Mouse (Mus musculus) brown adipose tissue, adult 24 weeks (tissue): ENCODE measurements around the gene Camta1. TPM values are rescaled to one million over a fixed set of nuclear protein-coding genes. Genes with fewer than 3 reads are reported as not detected.

Experiments used
- H3K27ac ChIP-seq: fragments of 200-500 bp; replicated peaks from 2 replicates; pipeline ENCODE4 v1.5.1; 2012; ENCODE audit warnings: low read depth, mild to moderate bottlenecking, low read length
- H3K4me1 ChIP-seq: fragments of 200-500 bp; 2 replicates; pipeline ENCODE4 v1.6.1; 2012; ENCODE audit warnings: low read length, mixed read lengths; ENCODE audit not compliant: control insufficient read depth, insufficient read depth, insufficient read length
- H3K4me3 ChIP-seq: fragments of 200-500 bp; 2 replicates; pipeline ENCODE4 v1.5.1; 2012; ENCODE audit warnings: low read depth, mild to moderate bottlenecking, low read length, moderate library complexity; ENCODE audit not compliant: insufficient read depth
- polyA plus RNA-seq: library from polyadenylated mRNA; stranded (reverse); fragments of >200 nt; gene quantifications from 2 replicates; pipeline ENCODE4 v1.2.4, GENCODE M21; 2012; ENCODE audit not compliant: missing spikeins, insufficient read depth, insufficient read length

Gene Camta1
- polyA plus RNA-seq, 1 experiment: 56.8 TPM

GRCm38 (mm10) chr4:151454611-151455010 lies 407.1 kb downstream of the Camta1 start:
- Histone ChIP-seq H3K4me1 (no peaks in the 10 kb centered on the region), H3K4me3 (no peak overlapping the region), H3K27ac (no peak overlapping the region)

- Histone ChIP-seq H3K4me1 (no peaks in the 10 kb centered on the region), H3K4me3 (no peak overlapping the region)
Measured at GRCm38 (mm10) chr4:151454065-151454464, 407.6 kb downstream of the Camta1 start.

GRCm38 (mm10) chr4:151451885-151452284 lies 409.8 kb downstream of the Camta1 start:
- H3K4me1 ChIP-seq: no peaks in the 10 kb centered on the region
- H3K4me3 ChIP-seq: no peak overlapping the region
- H3K27ac ChIP-seq: no peak overlapping the region

More at GRCm38 (mm10) chr4:151454065-151454464, 407.6 kb downstream of the Camta1 start:
- H3K27ac ChIP-seq: no peak overlapping the region

GRCm38 (mm10) chr4:151449981-151450380 lies 411.7 kb downstream of the Camta1 start:
- H3K27ac ChIP-seq: no peak overlapping the region
- H3K4me1 ChIP-seq: no peaks in the 10 kb centered on the region
- no peak overlapping the region for H3K4me3 ChIP-seq

GRCm38 (mm10) chr4:151448341-151448740 lies 413.3 kb downstream of the Camta1 start:
- H3K4me3 ChIP-seq: no peak overlapping the region
- no peak overlapping the region for H3K27ac ChIP-seq
- H3K4me1 ChIP-seq: no peaks in the 10 kb centered on the region

GRCm38 (mm10) chr4:151444665-151445064 lies 417.0 kb downstream of the Camta1 start:
- Histone ChIP-seq H3K4me1 (no peaks in the 10 kb centered on the region; the same call in 1 of the 2 replicates), H3K4me3 (no peak overlapping the region), H3K27ac (no peak overlapping the region)

GRCm38 (mm10) chr4:151438561-151438960 lies 423.1 kb downstream of the Camta1 start:
- no peak overlapping the region for H3K27ac ChIP-seq
- H3K4me3 ChIP-seq: no peak overlapping the region
- H3K4me1 ChIP-seq: no peaks in the 10 kb centered on the region; the same call in 1 of the 2 replicates

GRCm38 (mm10) chr4:151437859-151438258 lies 423.8 kb downstream of the Camta1 start:
- Histone ChIP-seq H3K4me1 (no peaks in the 10 kb centered on the region; the same call in 1 of the 2 replicates), H3K4me3 (no peak overlapping the region), H3K27ac (no peak overlapping the region)

GRCm38 (mm10) chr4:151425133-151425532 lies 436.5 kb downstream of the Camta1 start:
- Histone ChIP-seq H3K27ac (no peak overlapping the region), H3K4me1 (no peaks in the 10 kb centered on the region)

GRCm38 (mm10) chr4:151422922-151423321 lies 438.8 kb downstream of the Camta1 start:
- H3K4me3 ChIP-seq: no peak overlapping the region
- no peaks in the 10 kb centered on the region for H3K4me1 ChIP-seq
- no peak overlapping the region for H3K27ac ChIP-seq

More at GRCm38 (mm10) chr4:151425133-151425532, 436.5 kb downstream of the Camta1 start:
- no peak overlapping the region for H3K4me3 ChIP-seq

- Histone ChIP-seq H3K4me1 (no peaks in the 10 kb centered on the region), H3K27ac (no peak overlapping the region), H3K4me3 (no peak overlapping the region)
Measured at GRCm38 (mm10) chr4:151422361-151422760, 439.3 kb downstream of the Camta1 start.

- Histone ChIP-seq H3K4me1 (no peaks in the 10 kb centered on the region), H3K4me3 (no peak overlapping the region), H3K27ac (no peak overlapping the region)
Measured at GRCm38 (mm10) chr4:151418344-151418875, 443.3 kb downstream of the Camta1 start.

GRCm38 (mm10) chr4:151415812-151416211 lies 445.9 kb downstream of the Camta1 start:
- H3K4me1 ChIP-seq: no peaks in the 10 kb centered on the region
- no peak overlapping the region for H3K27ac ChIP-seq
- no peak overlapping the region for H3K4me3 ChIP-seq

- no peak overlapping the region for H3K4me3 ChIP-seq
- no peaks in the 10 kb centered on the region for H3K4me1 ChIP-seq
- H3K27ac ChIP-seq: no peak overlapping the region
Measured at GRCm38 (mm10) chr4:151415376-151415775, 446.3 kb downstream of the Camta1 start.

GRCm38 (mm10) chr4:151414952-151415351 lies 446.7 kb downstream of the Camta1 start:
- Histone ChIP-seq H3K4me3 (no peak overlapping the region), H3K4me1 (no peaks in the 10 kb centered on the region), H3K27ac (no peak overlapping the region)

GRCm38 (mm10) chr4:151411641-151412061 lies 450.0 kb downstream of the Camta1 start:
- H3K4me1 ChIP-seq: no peaks in the 10 kb centered on the region
- H3K27ac ChIP-seq: no peak overlapping the region

More at GRCm38 (mm10) chr4:151411641-151412061, 450.0 kb downstream of the Camta1 start:
- H3K4me3 ChIP-seq: no peak overlapping the region
